Mouse (Mus musculus) R1 (cell line): ENCODE results near the gene Hbb-bs.
"Not testable (repeated sequence)": the region's sequence is repeated elsewhere in the genome, so short reads cannot be mapped to it uniquely, and the experiment has no call there.

Experiments used
- DNase-seq: peaks from one replicate; pipeline ENCODE4 v3.0.0-alpha.2; 2018; ENCODE audit warnings: low read depth, low spot score

Gene Hbb-bs

DNA sequence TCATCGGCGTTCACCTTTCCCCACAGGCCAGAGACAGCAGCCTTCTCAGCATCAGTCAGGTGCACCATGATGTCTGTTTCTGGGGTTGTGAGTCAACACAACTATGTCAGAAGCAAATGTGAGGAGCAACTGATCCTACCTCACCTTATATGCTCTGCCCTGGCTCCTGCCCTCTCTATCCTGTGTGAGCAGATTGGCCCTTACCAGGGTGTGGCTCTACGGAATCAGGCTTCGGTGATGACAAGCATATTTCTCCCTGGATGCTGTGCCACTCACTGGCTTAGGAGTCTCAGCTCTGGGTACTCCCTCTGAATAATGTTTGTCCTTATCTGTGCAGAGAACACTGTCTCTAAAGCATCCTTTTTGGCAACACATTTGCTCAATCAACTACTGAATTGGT is at the start of gene Hbb-bs:
Hbb-bs (minus strand) TSS at position 289 of the 400 bp plus-strand sequence.
- no peak for DNase-seq

DNA sequence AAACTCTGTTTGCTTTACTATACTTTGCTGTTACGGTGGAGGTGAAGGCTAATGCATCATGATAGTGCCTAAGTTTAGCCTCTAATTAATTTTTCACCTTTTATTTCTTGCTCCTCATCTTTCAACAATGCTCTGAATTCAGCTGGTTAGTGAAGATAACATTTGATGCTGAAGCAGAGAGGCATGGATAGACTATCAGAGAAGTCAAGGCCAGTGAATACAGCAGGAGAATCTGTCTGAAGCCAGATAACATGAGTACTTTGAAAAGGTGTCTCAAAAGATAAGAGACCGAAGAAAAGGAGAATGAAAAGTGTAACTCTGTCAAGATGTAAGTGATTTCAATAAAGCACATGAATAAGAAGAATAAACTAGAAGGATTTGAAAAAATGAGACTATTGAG is 49.2 kb upstream of the Hbb-bs start:
- no peak for DNase-seq

DNA sequence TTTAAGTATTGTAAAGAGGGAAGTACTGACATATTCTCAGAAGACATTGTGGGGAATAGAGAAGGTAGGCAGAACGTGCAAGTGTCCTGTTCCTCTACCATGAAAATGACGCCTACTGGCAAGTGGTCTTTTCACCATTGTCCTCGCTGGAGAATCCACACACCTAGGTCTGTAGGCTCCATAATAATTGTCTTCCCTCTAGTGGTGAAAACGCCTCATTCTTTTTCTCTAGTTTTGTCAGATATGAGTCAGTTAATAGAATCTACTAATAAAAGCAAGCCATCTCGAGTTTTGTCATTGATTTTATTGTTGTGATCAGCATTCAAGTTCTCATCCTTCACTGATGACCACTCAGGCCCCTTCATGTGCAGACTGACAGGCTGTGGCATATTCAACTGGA is 46.6 kb upstream of the Hbb-bs start:
- no peak for DNase-seq

DNA sequence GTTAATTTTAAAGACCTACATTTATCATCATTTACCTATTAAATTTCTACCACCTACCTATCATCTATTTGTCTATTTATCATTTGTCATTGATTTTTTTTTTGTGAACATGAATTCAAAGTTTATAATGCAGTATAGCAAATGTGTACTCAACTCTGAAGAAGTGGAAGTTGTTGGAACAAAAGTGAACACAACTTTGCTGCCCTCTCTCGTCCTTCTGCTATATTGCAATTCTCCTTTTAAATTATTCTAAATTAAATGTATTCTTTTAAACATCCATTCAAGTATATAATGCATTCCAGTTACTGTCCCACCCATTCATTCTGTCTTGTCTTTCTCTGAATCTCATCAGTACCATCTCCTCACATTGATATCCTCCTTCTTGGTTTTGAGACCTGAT is 45.2 kb upstream of the Hbb-bs start:
- no peak for DNase-seq

DNA sequence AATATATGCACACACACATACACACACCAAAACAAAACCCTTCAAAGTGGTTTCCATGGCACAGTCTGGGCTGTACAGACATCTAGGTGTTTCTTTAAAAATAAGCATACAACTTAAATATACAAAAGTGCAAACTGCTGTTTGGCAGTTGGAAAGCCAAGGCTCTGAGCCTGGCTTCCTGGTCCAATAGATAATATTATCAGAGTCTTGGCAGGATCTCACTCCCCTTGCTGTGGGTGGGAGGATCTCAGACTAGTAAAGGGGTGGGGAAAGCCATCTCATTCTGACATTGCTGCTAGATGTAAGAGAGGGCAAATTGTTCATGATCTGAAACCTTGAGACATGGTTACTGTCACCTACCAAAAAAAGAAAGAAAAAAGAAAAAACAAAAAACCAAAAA is 42.8 kb upstream of the Hbb-bs start:
- no peak for DNase-seq

DNA sequence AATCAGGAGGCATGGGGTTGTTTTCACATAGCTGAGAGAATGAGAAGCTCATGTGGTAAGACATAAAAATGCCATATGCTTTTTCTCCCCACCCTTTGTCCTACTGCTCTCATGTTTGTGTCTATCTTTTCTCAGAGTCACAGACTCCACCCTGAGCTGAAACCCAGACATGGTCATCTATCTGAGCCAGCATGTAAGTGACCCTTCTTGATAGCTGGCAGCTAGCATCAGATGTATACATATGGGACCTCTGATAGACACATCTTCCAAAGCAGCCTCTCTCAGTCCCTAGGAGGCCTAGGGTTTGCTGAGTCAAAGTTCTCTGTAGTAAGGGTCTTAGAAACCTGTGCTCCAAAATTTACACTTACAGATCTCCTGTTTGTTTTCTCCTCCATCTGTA is 37.8 kb upstream of the Hbb-bs start:
- DNase-seq: no peak

DNA sequence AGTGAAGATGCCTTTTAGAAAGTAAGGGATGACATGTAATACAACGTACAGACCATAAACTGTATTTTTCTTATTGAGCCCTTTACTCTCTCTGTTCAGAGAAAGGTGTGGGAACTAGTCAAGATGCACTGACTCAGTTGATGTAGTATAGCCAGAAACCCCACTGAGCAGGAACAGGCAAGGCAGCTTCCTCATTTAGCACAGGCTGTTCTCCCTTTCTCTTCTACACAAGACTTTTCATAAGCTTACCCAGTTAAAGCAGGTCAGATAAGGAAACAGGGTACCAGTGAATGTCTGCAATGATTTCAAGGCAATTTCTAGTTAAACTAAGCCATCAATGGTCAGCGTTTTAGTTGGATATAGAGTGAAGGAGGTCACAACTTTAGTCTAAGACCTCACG is 33.6 kb upstream of the Hbb-bs start:
- DNase-seq: no peak

DNA sequence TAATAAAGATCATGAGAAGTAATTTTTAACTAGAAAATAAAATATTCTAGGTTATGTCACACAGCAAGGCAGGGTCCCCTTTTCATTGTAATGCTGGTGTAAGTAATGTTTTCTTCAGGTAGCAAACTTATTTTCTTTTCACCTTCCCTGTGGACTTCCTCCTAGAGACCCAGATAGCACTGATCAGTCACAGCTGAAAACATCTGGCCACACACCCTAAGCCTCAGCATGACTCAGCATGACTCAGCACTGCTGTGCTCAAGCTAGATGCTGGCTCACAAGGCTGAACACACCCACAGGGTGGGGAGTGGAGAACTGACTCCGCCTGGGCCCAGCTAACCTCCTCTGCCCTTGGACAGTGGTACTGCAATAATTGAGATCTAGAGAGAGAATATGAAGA is 33.0 kb upstream of the Hbb-bs start:
- peak; percentile 91 for DNase-seq

DNA sequence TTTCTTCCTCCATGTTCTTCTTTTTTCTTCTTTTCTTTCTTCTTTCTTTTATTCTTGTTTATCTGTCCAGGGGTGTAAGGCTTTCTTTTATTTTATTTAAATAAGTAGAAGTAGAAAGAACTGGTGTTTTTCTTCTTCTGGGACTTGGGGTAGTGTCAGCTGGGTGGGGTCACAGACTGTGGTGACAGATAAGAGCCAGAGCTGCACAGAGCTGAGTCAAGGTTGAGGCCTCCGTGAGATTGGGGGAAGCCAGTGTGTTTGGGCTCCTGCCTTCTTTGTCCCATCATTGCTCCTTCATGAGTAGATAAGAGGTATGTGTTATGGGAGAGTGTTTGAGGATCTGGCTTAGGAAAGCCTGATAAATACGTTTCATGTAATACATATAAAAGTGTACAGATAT is 31.2 kb upstream of the Hbb-bs start:
- DNase-seq: no peak

DNA sequence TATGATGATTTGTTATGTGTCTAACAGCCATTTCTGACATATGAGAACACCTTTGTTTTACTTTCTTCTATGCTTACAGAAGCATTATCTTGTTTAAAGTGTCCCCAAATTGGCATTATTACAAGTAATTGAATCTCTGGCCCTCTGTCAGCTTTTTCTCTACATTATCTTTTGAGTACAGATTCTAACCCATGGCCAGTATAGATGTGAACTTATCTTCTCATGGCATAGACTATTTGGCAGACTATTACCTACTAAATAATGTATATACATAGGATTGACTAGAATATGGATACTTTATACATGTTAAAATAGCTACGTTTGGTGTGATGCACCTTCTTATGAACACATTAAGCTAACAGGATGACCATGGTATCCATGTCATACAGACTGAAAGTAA is 26.8 kb upstream of the Hbb-bs start:
- DNase-seq: no peak

DNA sequence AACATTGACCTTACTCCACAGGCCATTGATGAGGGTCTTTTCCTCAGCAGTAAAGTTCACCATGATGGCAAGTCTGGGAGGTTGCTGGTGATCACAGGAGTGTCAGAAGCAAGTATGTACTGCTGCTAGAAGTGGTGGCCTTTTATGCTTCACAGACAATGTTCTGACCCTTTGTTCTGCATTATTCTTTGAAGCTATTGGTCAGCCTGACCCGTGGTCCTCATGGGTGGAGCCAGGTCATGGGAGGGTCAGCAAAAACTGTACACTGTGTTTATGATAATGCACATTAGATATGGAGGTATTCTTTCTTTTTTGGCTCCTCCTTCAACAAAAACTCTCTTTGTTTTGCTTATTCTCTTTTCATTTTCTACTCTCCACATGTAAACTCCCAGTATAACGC is 25.2 kb upstream of the Hbb-bs start, which contains the start of gene Hbb-y:
Hbb-y (minus strand) TSS at position 127 of the 400 bp plus-strand sequence.
- no peak for DNase-seq

DNA sequence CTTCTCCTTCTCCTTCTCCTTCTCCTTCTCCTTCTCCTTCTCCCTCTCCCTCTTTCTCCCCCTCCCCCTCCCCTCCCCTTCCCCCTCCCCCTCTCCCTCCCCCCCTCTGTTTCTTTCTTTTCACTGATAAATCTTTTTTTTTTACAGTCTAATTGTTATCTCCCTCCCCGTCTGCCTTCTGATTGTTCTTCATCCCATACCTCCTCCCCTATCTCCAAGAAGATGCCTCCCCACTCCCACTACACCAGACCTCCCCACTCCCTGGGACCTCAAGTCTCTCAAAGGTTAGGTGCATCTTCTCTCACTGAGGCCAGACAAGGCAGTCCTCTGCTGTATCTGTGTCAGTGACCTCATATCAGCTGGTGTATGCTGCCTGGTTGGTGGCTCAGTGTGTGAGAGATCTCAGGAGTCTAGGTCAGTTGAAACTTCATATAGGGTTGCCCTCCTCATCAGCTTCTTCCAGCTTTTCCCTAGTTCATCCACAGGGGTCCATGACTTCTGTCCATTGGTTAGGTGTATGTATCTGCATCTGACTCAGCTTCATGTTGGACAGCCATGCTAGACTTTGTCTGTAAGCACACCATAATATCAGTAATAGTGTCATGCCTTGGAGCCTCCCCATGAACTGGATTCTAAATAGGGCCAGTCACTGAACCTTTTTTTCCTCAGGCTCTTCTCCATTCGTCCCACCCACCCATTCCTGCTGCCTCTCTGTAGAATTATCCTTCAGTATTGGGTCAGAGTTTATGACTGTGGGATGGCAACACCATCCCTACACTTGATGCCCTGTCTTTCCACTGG is 16.8 kb upstream of the Hbb-bs start:
- no peak for DNase-seq

DNA sequence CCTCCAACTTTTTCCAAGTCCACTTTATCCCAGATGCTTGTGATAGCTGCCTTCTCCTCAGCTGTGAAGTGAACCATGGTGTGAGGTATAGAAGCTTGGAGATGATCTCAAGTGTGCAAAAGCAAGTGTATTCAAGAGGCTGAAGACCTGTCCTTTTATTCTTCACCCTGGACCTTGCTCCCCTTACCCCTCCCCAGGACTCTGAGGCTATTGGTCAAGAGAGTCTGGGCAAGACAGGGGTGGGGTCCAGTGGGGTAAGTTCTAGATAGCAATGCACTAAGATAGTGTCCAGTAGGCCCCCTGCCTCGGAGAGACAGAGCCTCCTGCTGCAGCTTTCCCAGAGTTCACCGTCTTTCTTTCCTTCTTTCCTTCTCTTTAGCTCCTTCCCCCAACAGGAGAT is 15.1 kb upstream of the Hbb-bs start, which contains the start of gene Hbb-bh1:
Hbb-bh1 (minus strand) TSS at position 131 of the 400 bp plus-strand sequence.
- no peak for DNase-seq

DNA sequence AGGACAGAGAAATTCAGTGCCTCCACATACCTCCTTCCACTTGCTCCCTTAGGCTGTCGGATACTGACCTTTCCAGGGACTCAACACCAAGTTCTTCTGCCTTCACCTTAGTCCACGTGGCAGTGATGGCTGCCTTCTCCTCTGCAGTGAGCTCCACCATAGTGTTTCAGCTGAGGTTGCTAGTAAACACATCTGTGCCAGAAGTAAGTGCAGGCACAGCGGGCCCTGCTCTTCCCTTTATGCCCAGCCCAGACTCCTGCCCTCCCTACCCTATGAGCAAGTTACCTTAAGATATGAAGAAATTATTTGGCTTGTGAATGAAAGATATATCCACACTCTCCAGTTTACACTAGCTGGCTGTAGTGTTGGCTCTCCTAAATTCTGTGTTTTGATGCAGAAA is 12.4 kb upstream of the Hbb-bs start, which contains the start of gene Hbb-bh2:
Hbb-bh2 (minus strand) TSS at position 253 of the 400 bp plus-strand sequence.
- DNase-seq: no peak

DNA sequence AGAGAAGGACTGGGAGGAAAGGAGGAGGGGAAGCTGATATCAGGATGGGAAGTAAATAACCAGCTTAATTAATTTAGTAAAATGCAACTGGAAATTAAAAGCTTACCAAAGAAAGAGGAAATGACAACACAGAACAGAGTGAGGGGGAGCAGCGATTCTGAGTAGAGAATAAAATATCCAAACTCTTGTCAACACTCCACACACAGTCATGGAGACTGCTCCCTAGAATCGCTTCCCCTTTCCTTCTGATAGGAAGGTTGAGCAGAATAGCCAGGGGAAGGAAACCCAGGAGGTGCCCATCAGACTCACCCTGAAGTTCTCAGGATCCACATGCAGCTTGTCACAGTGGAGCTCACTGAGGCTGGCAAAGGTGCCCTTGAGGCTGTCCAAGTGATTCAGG is 757 bp downstream of the Hbb-bs start:
- not testable (repeated sequence) for DNase-seq

DNA sequence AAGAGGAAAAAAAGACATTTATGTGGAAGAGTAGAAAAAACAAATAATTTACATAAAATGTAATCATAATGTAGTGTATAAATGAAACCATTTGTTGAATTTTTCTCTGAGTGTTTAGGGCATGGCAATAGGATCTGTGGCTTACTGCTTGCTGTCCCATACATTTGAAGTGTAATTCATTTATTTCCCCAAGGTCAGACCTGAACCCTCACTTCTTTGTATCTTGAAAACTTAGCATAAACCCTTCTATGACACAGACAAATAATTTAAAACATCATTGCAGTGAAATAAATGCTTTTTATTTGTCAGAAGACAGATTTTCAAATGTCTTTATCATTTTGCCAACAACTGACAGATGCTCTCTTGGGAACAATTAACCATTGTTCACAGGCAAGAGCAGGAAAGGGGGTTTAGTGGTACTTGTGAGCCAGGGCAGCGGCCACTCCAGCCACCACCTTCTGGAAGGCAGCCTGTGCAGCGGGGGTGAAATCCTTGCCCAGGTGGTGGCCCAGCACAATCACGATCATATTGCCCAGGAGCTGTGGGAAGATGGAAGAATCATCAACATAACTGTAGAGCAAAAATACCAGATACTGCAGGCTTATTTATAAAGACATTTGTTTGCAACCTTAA is 1.5 kb downstream of the Hbb-bs start:
- no peak for DNase-seq

DNA sequence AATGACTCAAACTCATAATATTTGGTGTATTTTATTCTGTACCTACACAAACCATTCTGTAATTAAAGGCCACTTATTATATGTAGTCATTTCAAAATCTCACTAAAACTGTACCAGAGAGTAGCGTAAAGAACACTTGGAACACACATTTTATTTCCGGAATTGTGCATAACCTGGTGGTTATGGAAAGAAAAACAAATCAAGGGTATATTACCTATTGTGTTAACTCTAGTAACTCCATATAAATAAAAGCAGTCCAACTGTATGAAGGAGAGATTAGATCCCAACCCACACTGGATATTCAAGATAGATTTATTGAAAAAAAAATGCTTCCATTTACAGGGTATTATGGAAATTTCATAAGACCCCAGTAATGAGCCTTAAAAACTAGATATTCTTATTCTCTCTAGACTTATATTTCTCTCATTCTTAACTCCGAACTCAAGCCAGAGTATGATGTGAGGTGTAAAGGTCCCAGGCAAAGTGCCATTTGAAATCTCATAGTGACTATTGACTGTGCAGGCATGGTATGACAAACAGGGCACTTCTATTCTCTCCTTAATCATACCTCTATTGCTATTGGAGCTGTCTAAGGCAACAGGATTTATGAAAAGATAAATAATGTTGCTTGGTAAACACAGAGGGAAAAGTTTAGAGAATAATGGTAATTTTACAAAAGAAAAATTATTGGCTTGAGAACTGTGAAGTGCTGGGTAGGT is 2.2 kb downstream of the Hbb-bs start:
- DNase-seq: no peak

DNA sequence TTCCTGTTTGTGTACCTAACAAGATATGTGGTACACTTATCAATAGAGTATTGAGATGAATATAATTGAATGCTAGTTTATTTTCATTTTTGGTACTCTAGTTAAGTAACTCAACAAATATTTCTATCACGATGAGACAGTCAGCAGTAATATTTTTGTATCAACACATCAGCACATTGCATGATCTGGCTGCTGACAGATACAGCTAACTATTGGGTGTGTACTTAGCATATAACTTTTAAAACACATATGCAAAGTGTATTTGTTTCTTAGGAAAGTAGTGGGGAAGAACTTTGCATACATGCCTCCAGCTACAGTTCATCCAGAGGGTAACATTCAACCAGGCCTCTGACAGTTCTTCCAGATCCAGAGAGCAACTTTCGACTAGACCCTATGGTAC is 3.3 kb downstream of the Hbb-bs start:
- DNase-seq: no peak

DNA sequence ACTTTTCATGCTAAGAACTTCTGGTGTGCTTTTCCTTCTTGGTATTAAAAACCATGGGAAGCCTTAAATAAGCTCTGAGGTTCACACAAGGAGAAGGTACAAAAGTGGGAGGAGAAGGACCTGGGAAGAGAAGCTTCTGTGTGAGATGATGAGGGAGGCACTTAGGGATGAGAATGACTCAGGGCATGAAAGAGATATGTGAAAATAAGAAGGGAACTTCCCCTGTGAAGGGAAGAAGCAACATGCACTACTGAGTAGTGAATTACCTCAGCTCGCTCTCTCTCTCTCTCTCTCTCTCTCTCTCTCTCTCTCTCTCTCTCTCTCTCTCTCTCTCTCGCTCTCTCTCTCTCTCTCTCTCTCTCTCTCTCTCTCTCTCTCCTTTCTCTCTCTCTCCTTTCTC is 12.8 kb downstream of the Hbb-bs start:
- not testable (repeated sequence) for DNase-seq

DNA sequence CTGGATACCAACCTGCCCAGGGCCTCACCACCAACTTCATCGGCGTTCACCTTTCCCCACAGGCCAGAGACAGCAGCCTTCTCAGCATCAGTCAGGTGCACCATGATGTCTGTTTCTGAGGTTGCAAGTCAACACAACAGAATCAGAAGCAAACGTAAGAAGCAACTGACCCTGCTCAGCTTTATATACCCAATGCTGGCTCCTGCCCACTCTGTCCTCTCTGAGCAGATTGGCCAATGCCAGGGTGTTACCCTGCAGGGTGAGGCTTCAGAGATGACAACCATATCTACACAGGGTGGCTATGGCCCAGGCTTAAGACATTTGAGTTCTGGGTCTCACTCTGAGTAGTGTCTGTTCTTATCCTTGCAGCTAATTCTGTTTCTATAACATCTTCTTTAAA is 14.1 kb downstream of the Hbb-bs start, which contains the start of gene Hbb-bt:
Hbb-bt (minus strand) TSS at position 231 of the 400 bp plus-strand sequence.
- no peak for DNase-seq

DNA sequence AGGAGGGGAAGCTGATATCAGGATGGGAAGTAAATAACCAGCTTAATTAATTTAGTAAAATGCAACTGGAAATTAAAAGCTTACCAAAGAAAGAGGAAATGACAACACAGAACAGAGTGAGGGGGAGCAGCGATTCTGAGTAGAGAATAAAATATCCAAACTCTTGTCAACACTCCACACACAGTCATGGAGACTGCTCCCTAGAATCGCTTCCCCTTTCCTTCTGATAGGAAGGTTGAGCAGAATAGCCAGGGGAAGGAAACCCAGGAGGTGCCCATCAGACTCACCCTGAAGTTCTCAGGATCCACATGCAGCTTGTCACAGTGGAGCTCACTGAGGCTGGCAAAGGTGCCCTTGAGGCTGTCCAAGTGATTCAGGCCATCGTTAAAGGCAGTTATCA is 14.7 kb downstream of the Hbb-bs start:
- not testable (repeated sequence) for DNase-seq

DNA sequence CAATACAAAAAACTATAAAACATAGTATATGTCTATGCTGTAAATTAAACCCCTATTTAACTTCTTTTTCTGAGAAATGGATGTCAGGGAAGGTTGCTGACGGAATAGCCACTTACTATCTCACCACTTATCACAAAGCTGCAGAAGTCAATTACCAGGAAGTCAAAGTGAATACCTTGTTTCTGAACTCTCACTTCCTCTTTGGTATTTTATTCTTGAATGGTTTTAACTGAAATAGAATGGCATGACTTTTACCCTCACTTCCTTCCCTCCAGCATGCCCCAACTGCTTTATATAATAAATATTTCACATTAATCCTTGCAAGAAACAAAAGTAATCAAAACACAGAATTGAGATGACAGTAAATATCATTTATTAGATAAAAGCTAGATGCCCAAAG is 15.7 kb downstream of the Hbb-bs start:
- no peak for DNase-seq
